Mouse (Mus musculus) olfactory bulb, adult 2 months (tissue): Measurements from ENCODE around the gene Pknox2.

Source experiments
- CTCF ChIP-seq: fragments of 200-500 bp; IDR thresholded peaks from 2 replicates; pipeline ENCODE4 v1.5.1; 2012; ENCODE audit warnings: low read depth, mild to moderate bottlenecking, low read length, moderate library complexity; ENCODE audit not compliant: insufficient read depth
- POLR2A ChIP-seq: fragments of 200-500 bp; IDR thresholded peaks from 2 replicates; pipeline ENCODE4 v1.6.1; 2012; ENCODE audit warnings: mild to moderate bottlenecking, low read depth, low read length, moderate library complexity; ENCODE audit not compliant: insufficient read depth

DNA sequence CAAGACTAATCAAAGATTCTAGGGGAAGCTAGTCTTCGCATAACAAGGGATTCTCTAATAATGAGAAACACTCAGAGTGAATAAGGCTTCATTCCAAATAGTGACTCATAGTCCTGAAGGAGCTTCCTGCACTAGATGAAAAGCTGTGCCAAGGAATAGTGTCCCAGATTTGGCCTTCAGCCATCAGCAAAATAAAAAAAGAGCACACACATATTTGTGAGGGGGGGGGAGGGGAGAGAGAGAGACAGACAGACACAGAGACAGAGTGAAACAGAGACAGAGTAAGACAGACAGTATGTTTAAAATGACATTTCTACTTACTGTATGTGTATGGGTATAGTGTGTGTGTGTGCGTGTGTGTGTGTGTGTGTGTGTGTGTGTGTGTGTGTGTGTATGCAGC, 61.8 kb downstream of the Pknox2 start:
- TF ChIP-seq POLR2A (no peak), CTCF (no peak)
